Mouse (Mus musculus): ENCODE data around the gene Wbp1l. TPM values are rescaled to one million over a fixed set of nuclear protein-coding genes. Genes with fewer than 3 reads are reported as not detected.

Gene Wbp1l
- 10 to 100 TPM; 59.6 to 69.4 TPM for total RNA-seq (2023)

GRCm38 (mm10) chr19:46598720-46599252 is at the start of gene Wbp1l:
TSS of gene Wbp1l (plus strand) at chr19:46599084.

GRCm38 (mm10) chr19:46572951-46573937 is 25.6 kb upstream of the Wbp1l start, which contains the start of the genes Arl3 and Sfxn2:
TSS of gene Arl3 (minus strand) at chr19:46573198.
TSS of gene Sfxn2 (plus strand) at chr19:46573365.

GRCm38 (mm10) chr19:46672766-46673418 is 74.0 kb downstream of the Wbp1l start, which contains the start of gene Cyp17a1:
TSS of gene Cyp17a1 (minus strand) at chr19:46673172.

GRCm38 (mm10) chr19:46689460-46690372 is 90.8 kb downstream of the Wbp1l start, which contains the start of gene Borcs7:
TSS of gene Borcs7 (plus strand) at chr19:46689906.

Other genes with a start within 250 kb of the Wbp1l start
- gene 2310034G01Rik, start 248.8 kb upstream of the Wbp1l start, total RNA-seq (2023), result not detected
- gene Actr1a, start 203.3 kb upstream of the Wbp1l start, total RNA-seq (2023), result 100 to 1,000 TPM in 1 of 2 experiments, 10 to 100 TPM in 1; 95.6 to 104 TPM
- 10 to 100 TPM; 47.6 to 49.3 TPM for gene Sufu, start 202.2 kb upstream of the Wbp1l start, total RNA-seq (2023)
- gene Trim8, start 97.4 kb upstream of the Wbp1l start, total RNA-seq (2023), result 10 to 100 TPM; 80.5 to 85.8 TPM
- gene Arl3, start 25.9 kb upstream of the Wbp1l start, total RNA-seq (2023), result 10 to 100 TPM; 13.2 to 14.5 TPM
- gene Sfxn2, start 25.7 kb upstream of the Wbp1l start, total RNA-seq (2023), result 10 to 100 TPM; 12.5 to 18.0 TPM
- gene Cyp17a1, start 74.1 kb downstream of the Wbp1l start, total RNA-seq (2023), result not detected
- gene Borcs7, start 90.8 kb downstream of the Wbp1l start, total RNA-seq (2023), result 10 to 100 TPM; 10.2 to 12.5 TPM
- gene As3mt, start 108.4 kb downstream of the Wbp1l start, total RNA-seq (2023), result 10 to 100 TPM; 44.9 to 48.8 TPM
- 1 to 10 TPM; 3.7 to 4.1 TPM for gene Cnnm2, start 162.5 kb downstream of the Wbp1l start, total RNA-seq (2023)

Measured in B cell, adult 67 days (primary cell).